Mouse (Mus musculus): ENCODE measurements around the gene Gm10447.
A peak's percentile ranks its signal among the peaks of the same experiment; 100 is the strongest.

GRCm38 (mm10) chr11:53503738-53504137 is 46.8 kb upstream of the Gm10447 start:
- no peak for TF ChIP-seq CTCF (IDR thresholded peaks at IDR 0.05; ENCODE audit: control insufficient read depth, insufficient read depth, insufficient read length)
- no peak for TF ChIP-seq FOSL1 (IDR thresholded peaks at IDR 0.05; ENCODE audit: insufficient read depth, low read length, poor library complexity, severe bottlenecking)
- TF ChIP-seq MAX (IDR thresholded peaks at IDR 0.05): no peak
- no peak for TF ChIP-seq MYOD1 (IDR thresholded peaks at IDR 0.05; ENCODE audit: control insufficient read depth, insufficient read length, low read depth)
- TF ChIP-seq USF1 (IDR thresholded peaks at IDR 0.05; ENCODE audit: low read depth): no peak
- peak; percentile 41 for TF ChIP-seq CEBPB (IDR thresholded peaks at IDR 0.05; ENCODE audit: low read depth)
